Mouse (Mus musculus) bone marrow, adult 2 months (tissue): ENCODE measurements at regions not wholly inside any gene's neighbourhood (a gene's known extent, or its start where the extent isn't known, plus 50 kb on each side); places are given as distances from the start of the nearest gene placed in this dataset.
A peak's percentile ranks its signal among the peaks of the same experiment; 100 is the strongest.

ENCODE experiments used
- H3K27ac ChIP-seq: fragments of 200-500 bp; 2 replicates; pipeline ENCODE4 v1.5.1; 2012; ENCODE audit warnings: low read depth, mild to moderate bottlenecking, control low read depth, inconsistent platforms, low read length; ENCODE audit not compliant: control insufficient read depth, poor library complexity, insufficient read depth
- H3K4me1 ChIP-seq: fragments of 200-500 bp; 2 replicates; pipeline ENCODE4 v1.6.1; 2011; ENCODE audit warnings: low read length; ENCODE audit not compliant: control insufficient read depth, insufficient read depth
- H3K4me3 ChIP-seq: fragments of 200-500 bp; replicated peaks from 2 replicates; pipeline ENCODE3; 2011; ENCODE audit warnings: mild to moderate bottlenecking, low read depth, low read length, control low read depth; ENCODE audit not compliant: control insufficient read depth
- CTCF ChIP-seq: fragments of 200-500 bp; IDR thresholded peaks from 2 replicates; pipeline ENCODE4 v1.5.1; 2011; ENCODE audit warnings: low read length, control low read depth; ENCODE audit not compliant: control insufficient read depth, insufficient read depth
- POLR2A ChIP-seq: fragments of 200-500 bp; IDR thresholded peaks from 2 replicates; pipeline ENCODE4 v1.6.1; 2011; ENCODE audit warnings: low read depth, mild to moderate bottlenecking, control low read depth, low read length, borderline replicate concordance; ENCODE audit not compliant: control insufficient read depth
- WGBS: fragments of 180-500 bp; shearing (Covaris S2); methylation state at CpG from one replicate; pipeline ENCODE4 v1.1.7; 2018; 5-methylcytosine and 5-hydroxymethylcytosine counted together

DNA sequence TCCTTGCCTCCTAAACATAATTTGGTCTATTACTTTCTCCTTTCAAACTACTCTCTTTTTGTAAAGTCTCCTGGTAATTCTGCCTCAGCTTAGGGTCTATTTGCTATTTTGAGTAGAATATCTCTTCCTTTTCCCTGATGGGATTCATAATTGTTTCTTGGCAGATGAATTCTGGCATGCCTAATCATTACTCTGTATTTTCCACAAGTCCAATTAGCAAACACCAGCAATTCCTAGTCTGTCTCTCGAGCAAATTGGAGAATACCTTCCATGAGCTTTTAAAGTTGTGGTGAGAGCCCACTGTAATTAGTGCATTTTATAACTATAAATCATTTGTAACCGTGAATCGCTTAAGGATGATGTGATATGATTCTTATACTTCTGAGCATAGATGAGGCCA lies 1358.6 kb upstream of the Sel1l start:
- H3K4me1 ChIP-seq = no peaks in the 10 kb centered on the region
- 76% methylated on average over 3 of the region's 3 CpGs for WGBS
- H3K4me3 ChIP-seq = no peak overlapping the region
- no peak overlapping the region for H3K27ac ChIP-seq
- no peak for TF ChIP-seq POLR2A
- TF ChIP-seq CTCF = no peak

DNA sequence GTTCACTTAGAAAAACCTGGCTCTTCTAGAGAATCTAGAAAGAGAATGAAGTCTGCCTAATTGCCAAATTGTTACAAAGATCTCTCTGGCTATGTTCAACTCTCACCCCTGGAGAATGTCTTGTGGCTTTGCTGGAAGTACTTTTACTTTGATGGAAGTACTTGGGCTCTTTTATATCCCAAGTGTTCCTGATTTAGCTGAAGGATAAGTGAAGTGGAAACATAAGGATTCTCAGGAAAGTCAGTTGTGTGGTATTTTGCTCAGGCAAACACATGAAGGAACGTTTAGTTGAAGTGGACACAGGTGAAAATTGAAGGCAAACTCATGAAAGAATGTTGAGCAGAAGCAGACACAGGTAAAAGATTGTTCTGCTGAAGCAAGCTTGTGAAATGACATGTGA lies 1340.0 kb upstream of the Sel1l start:
- Histone ChIP-seq H3K27ac (no peak overlapping the region), H3K4me1 (no peaks in the 10 kb centered on the region; the same call in 1 of the 2 replicates), H3K4me3 (no peak overlapping the region)
- TF ChIP-seq POLR2A (no peak), CTCF (no peak)
- WGBS = 61% methylated on average over 1 of the region's 1 CpGs

DNA sequence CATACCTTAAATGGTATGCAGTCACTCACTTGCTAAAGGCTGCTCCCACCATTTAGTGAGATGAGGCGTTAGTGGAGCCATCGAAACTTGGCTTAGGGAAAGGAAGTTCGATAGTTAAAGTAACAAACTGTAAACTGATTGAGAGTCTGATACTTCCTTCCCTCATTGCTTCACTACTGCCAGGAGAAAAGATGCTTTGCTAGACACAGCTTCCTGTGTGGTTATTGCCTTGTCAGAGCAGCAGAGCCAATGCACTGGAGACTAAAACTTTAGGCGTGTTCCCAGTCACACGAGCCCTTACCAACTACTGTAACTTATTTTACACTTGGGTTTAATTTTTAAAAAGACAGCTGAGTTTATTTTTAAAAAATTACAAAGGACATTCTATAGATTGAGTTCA lies 1324.8 kb upstream of the Sel1l start:
- TF ChIP-seq CTCF = no peak
- TF ChIP-seq POLR2A = no peak
- Histone ChIP-seq H3K27ac (no peak overlapping the region), H3K4me1 (no peaks in the 10 kb centered on the region), H3K4me3 (no peak overlapping the region)
- WGBS = 7% methylated on average over 5 of the region's 5 CpGs

- H3K27ac ChIP-seq = no peak overlapping the region
- H3K4me1 ChIP-seq = no peaks in the 10 kb centered on the region
- no peak overlapping the region for H3K4me3 ChIP-seq
- 85% methylated on average over 4 of the region's 4 CpGs for WGBS
- TF ChIP-seq POLR2A = no peak
- TF ChIP-seq CTCF = no peak
These were observed 1311.3 kb upstream of the Sel1l start for GRCm38 (mm10) chr12:93160252-93160651.

DNA sequence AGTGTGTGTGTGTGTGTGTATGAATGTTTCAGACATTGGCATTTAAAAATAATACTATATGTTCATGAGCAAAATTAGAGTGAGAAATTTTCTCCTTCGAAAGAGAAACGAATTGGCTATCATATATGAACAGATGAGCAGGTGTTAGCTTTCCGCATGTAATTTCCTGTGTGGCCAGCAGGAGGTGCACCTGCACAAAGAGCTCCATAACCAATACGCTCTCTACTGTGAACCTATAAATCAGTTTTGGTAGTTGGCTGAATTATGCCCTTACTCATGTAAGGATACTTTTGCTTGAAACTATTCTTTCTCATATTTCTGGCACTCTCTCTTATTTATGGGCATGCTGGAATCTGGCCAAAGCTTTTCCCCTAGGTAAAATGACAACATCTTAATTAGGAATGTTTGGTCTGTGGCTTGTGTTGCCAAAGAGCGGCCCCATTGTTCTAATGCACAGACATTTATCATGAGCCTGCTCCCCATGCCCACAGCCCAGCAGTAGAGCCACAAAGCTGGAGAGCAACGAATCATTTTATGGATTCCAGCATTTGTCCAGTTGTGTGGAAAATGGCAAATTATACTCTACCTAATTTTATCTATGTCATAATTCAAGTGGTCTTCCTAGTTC lies 1303.8 kb upstream of the Sel1l start:
- H3K4me3 ChIP-seq = no peak overlapping the region
- H3K27ac ChIP-seq = no peak overlapping the region
- H3K4me1 ChIP-seq = no peaks in the 10 kb centered on the region
- 37% methylated on average over 6 of the region's 6 CpGs for WGBS
- TF ChIP-seq POLR2A (no peak), CTCF (peak; percentile 55)

DNA sequence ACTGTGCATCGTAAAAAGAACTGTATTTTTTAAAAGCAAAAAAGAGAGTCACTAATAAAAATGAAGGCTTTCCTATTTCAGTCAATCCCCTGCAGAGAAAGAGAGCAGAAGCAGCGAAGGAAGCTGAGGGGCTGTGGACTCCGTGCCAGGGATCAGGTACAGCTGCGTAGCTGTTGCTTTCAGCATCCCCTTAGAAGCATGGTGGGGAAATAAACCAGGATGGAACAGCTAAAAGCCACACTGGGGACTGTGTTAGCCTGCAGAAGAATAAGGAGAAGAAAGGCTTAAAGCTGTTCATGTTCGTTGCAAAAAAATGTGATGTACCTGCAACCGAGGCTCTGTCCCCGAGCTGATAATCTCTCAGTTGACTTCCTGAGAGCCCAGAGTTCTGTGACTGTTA lies 1302.6 kb upstream of the Sel1l start:
- TF ChIP-seq CTCF = no peak
- no peak for TF ChIP-seq POLR2A
- Histone ChIP-seq H3K4me1 (no peaks in the 10 kb centered on the region), H3K4me3 (no peak overlapping the region), H3K27ac (no peak overlapping the region)
- 77% methylated on average over 7 of the region's 7 CpGs for WGBS

DNA sequence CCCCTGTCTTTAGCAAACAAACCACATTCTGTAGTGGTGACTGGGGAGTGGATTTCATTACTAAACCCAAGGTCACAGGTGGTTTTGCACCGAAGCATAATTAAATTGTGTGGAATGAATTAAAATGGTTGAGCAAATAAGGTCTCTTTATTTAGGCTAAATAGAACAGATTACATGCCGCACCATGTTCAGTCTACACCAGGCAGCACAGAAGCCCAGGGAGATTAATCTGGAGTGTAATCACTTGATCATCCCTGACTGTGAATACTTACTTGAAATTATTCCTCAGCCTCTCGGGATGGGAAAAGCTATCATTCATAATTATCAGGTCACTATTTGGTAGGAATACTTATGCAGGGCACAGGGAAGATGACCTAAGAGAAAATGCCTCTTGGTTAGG lies 1293.3 kb upstream of the Sel1l start:
- Histone ChIP-seq H3K4me1 (no peaks in the 10 kb centered on the region), H3K27ac (no peak overlapping the region), H3K4me3 (no peak overlapping the region)
- WGBS = 76% methylated on average over 3 of the region's 3 CpGs
- TF ChIP-seq POLR2A (no peak), CTCF (no peak)

DNA sequence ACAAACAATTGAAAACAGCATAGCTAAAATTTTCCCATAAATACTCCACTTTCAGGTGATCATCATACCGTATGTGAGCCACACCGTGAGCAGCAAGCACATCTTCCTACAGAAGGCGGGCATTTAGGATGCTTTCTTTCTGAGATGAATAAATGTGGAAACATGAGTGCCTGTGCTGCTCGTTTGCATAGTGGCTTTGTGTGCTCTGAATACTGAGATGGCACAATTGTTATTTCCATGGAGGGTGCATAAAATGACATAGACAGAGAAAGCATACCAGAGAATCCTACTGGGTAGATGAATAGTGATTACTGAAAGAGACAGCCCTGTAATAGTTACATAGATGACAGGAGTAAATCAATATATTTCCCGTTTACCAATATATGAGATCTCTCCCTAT lies 1287.4 kb upstream of the Sel1l start:
- TF ChIP-seq POLR2A = no peak
- TF ChIP-seq CTCF = no peak
- no peaks in the 10 kb centered on the region for H3K4me1 ChIP-seq

DNA sequence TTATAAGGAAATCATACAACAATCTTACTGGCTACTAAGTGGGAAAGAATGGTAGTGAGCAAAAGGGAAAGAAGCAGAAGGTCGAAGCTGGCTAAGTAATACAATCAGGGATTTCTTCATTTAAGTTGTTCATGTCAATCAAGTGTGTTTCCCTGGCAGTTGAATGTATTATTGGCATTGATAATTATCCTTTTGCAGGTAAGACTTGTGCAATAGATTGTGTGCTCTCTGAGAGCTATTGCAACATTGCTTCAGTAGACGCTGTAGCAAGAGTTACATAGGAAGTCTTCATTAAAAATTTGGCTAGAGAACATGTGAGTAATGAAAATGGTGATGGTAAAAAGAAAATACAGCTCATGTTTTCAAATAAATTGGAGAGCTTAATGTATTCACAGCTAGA lies 1273.3 kb upstream of the Sel1l start:
- Histone ChIP-seq H3K4me1 (no peaks in the 10 kb centered on the region), H3K4me3 (no peak overlapping the region)

More for the DNA sequence above, 1287.4 kb upstream of the Sel1l start:
- WGBS = 82% methylated on average over 5 of the region's 5 CpGs
- Histone ChIP-seq H3K4me3 (no peak overlapping the region), H3K27ac (no peak overlapping the region)

More for the DNA sequence above, 1273.3 kb upstream of the Sel1l start:
- WGBS = 66% methylated on average over 2 of the region's 2 CpGs
- TF ChIP-seq POLR2A (no peak), CTCF (no peak)
- H3K27ac ChIP-seq = no peak overlapping the region
